Mouse (Mus musculus) liver, adult 2 months (tissue): ENCODE results near the gene Rerg.

Source experiments
- CTCF ChIP-seq: fragments of 200-500 bp; IDR thresholded peaks from 2 replicates; pipeline ENCODE4 v1.5.1; 2011; ENCODE audit warnings: low read depth, low read length, control low read depth
- POLR2A ChIP-seq: fragments of 200-500 bp; IDR thresholded peaks from 2 replicates; pipeline ENCODE4 v1.6.1; 2011; ENCODE audit warnings: low read length, control low read depth; ENCODE audit not compliant: insufficient read depth; ENCODE audit errors: extremely low read depth

DNA sequence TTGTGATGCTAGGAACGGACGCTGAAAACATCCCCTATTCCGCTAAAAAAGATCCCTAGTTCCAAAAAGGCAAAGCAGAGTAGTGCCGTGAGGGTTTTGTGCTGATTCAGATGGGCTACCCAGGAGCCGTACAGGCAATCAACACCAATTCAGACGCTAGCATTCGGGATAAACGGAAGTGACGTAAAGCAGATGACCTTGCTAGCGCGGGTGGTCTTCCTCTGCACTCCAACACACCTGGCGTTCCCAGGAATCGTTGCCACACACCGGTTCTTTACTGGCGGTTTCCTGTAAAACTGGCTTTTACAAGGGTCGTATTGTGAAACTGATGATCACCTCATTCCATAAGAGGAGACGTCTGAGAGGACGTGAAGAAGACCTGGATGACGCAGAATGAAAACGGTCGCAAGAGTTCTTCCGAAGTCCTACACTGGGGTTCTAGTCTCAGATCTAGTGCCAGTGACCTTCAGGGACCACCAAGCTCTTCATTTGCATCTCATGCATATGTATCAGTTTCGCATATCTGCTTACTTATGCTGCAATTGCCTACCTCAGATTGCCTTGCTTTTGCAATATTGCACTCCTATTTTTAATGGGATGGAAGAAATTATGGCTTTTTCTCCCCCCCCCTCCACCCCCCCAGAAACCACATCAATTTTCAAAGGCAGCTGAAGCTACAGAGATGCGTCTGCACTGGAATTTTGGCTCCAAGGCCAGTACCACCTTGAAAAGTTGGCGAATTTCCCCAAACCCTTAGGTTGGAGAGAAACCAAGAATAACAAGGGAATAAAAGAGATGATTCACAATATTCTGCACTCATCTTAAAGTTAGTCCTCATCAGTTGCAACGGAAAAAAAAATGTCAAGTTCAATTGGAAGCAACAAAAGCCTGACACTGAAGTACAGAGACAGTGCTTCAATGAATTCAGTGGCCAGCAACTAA is 14.8 kb downstream of the Rerg start:
- TF ChIP-seq POLR2A, result no peak
- TF ChIP-seq CTCF, result no peak
